Mouse (Mus musculus) activated CD4-positive, CD25-positive, alpha-beta regulatory T cell, adult 4 months (primary cell): ENCODE results near the gene Hddc2. TPM values are rescaled to one million over a fixed set of nuclear protein-coding genes. Genes with fewer than 3 reads are reported as not detected.
"Not testable (repeated sequence)": the region's sequence is repeated elsewhere in the genome, so short reads cannot be mapped to it uniquely, and the experiment has no call there.

Experiments used
- ATAC-seq: one replicate; pipeline ENCODE4 v1.8.0; 2017
- polyA plus RNA-seq, 2 experiments: library from polyadenylated mRNA; unstranded; fragments of 100-300 nt; shearing (Covaris generic); gene quantifications; one replicate each; pipeline ENCODE4 v1.2.1; 2017

The Hddc2 gene
- polyA plus RNA-seq, 2 experiments from 2014 or later = 91.6 to 93.6 TPM

- no peak for ATAC-seq
Observed at GRCm38 (mm10) chr10:31354141-31354540, 41.0 kb downstream of the Hddc2 start.

GRCm38 (mm10) chr10:31354886-31355461, 41.8 kb downstream of the Hddc2 start:
- no peak for ATAC-seq

GRCm38 (mm10) chr10:31359749-31360148, 46.6 kb downstream of the Hddc2 start:
- no peak for ATAC-seq

GRCm38 (mm10) chr10:31370200-31370599, 57.0 kb downstream of the Hddc2 start:
- not testable (repeated sequence) for ATAC-seq

Other genes with a start within 250 kb of the Hddc2 start
- not detected for gene Tpd52l1, start 132.6 kb downstream of the Hddc2 start, polyA plus RNA-seq